Mouse (Mus musculus): ENCODE results near the gene Hoxd9. TPM values are rescaled to one million over a fixed set of nuclear protein-coding genes. Genes with fewer than 3 reads are reported as not detected.

The Hoxd9 gene
- polyA plus RNA-seq, 2 experiments from 2014 or later, result not detected

Other genes with a start within 250 kb of the Hoxd9 start
- gene Lnpk, start 118.3 kb upstream of the Hoxd9 start, polyA plus RNA-seq (2017; shearing (Covaris generic)), result 10 to 100 TPM; 26.9 to 29.3 TPM
- not detected for gene Evx2, start 38.2 kb upstream of the Hoxd9 start, polyA plus RNA-seq (2017; shearing (Covaris generic))
- not detected for gene Hoxd13, start 29.4 kb upstream of the Hoxd9 start, polyA plus RNA-seq (2017; shearing (Covaris generic))
- not detected for gene Hoxd12, start 22.7 kb upstream of the Hoxd9 start, polyA plus RNA-seq (2017; shearing (Covaris generic))
- gene Hoxd11, start 18.2 kb upstream of the Hoxd9 start, polyA plus RNA-seq (2017; shearing (Covaris generic)), result not detected
- gene Hoxd10, start 5.8 kb upstream of the Hoxd9 start, polyA plus RNA-seq (2017; shearing (Covaris generic)), result not detected
- not detected for gene Hoxd8, start 6.9 kb downstream of the Hoxd9 start, polyA plus RNA-seq (2017; shearing (Covaris generic))
- gene Hoxd3, start 14.2 kb downstream of the Hoxd9 start, polyA plus RNA-seq (2017; shearing (Covaris generic)), result not detected
- gene Hoxd4, start 14.2 kb downstream of the Hoxd9 start, polyA plus RNA-seq (2017; shearing (Covaris generic)), result not detected
- not detected for gene Gm28230, start 29.0 kb downstream of the Hoxd9 start, polyA plus RNA-seq (2017; shearing (Covaris generic))
- not detected for gene Hoxd1, start 65.3 kb downstream of the Hoxd9 start, polyA plus RNA-seq (2017; shearing (Covaris generic))
- gene Mtx2, start 128.1 kb downstream of the Hoxd9 start, polyA plus RNA-seq (2017; shearing (Covaris generic)), result 10 to 100 TPM; 12.1 to 16.8 TPM

Measured in CD4-positive, CD25-positive, alpha-beta regulatory T cell, adult 4 months (primary cell).